Mouse (Mus musculus) CD4-positive naive resting alpha-beta T cell, adult 76 days (primary cell): ENCODE data around the gene Slx1b. TPM values are rescaled to one million over a fixed set of nuclear protein-coding genes. Genes with fewer than 3 reads are reported as not detected.

Experiments
- total RNA-seq: library from RNA; stranded (reverse); gene quantifications from one replicate; pipeline ENCODE4 v1.2.4, GENCODE M21; 2023

Gene Slx1b
- 6.8 TPM for total RNA-seq

GRCm38 (mm10) chr7:126695631-126696207 is at the start of gene Slx1b:
Slx1b (minus strand) TSS chr7:126695784.

GRCm38 (mm10) chr7:126707442-126708174 is 12.0 kb upstream of the Slx1b start, which contains the start of gene Coro1a:
Coro1a (minus strand) TSS chr7:126707787.

GRCm38 (mm10) chr7:126695210-126695611 is 373 bp downstream of the Slx1b start, which contains the start of gene Bola2:
Bola2 (plus strand) TSS chr7:126695401.

GRCm38 (mm10) chr7:126676207-126676606 is 19.4 kb downstream of the Slx1b start, which contains the start of gene Sult1a1:
Sult1a1 (minus strand) TSS chr7:126676432.

GRCm38 (mm10) chr7:126649231-126650051 is 46.1 kb downstream of the Slx1b start, which contains the start of gene Sgf29:
Sgf29 (plus strand) TSS chr7:126649309.

Other genes starting within 250 kb of the Slx1b start
- gene Atp2a1, start 232.7 kb downstream of the Slx1b start, total RNA-seq: 1.1 TPM
- 78.7 TPM for gene Sh2b1, start 220.4 kb downstream of the Slx1b start, total RNA-seq
- gene Tufm, start 208.4 kb downstream of the Slx1b start, total RNA-seq: 39.3 TPM
- 217 TPM for gene Atxn2l, start 192.3 kb downstream of the Slx1b start, total RNA-seq
- gene Eif3c, start 129.4 kb downstream of the Slx1b start, total RNA-seq: 106 TPM
- 4.6 TPM for gene Apobr, start 110.8 kb downstream of the Slx1b start, total RNA-seq
- gene Cln3, start 110.0 kb downstream of the Slx1b start, total RNA-seq: 90.5 TPM
- not detected for gene Il27, start 100.8 kb downstream of the Slx1b start, total RNA-seq
- gene Nupr1, start 64.9 kb downstream of the Slx1b start, total RNA-seq: not detected
- 58.8 TPM for gene Sgf29, start 46.5 kb downstream of the Slx1b start, total RNA-seq
- 0.59 TPM for gene Sult1a1, start 19.4 kb downstream of the Slx1b start, total RNA-seq
- gene Bola2, start 383 bp downstream of the Slx1b start, total RNA-seq: 127 TPM
- gene Coro1a, start 12.0 kb upstream of the Slx1b start, total RNA-seq: 1,152 TPM
- gene Mapk3, start 63.8 kb upstream of the Slx1b start, total RNA-seq: 29.3 TPM
- gene Gdpd3, start 70.5 kb upstream of the Slx1b start, total RNA-seq: 2.6 TPM
- 256 TPM for gene Ypel3, start 81.2 kb upstream of the Slx1b start, total RNA-seq
- gene Tbx6, start 85.7 kb upstream of the Slx1b start, total RNA-seq: 8.0 TPM
- 239 TPM for gene Ppp4c, start 96.7 kb upstream of the Slx1b start, total RNA-seq
- gene Fam57b, start 101.9 kb upstream of the Slx1b start, total RNA-seq: not detected
- gene 4930451I11Rik, start 135.9 kb upstream of the Slx1b start, total RNA-seq: not detected
- gene Doc2a, start 151.6 kb upstream of the Slx1b start, total RNA-seq: not detected
- 24.4 TPM for gene Hirip3, start 166.2 kb upstream of the Slx1b start, total RNA-seq
- gene Ino80e, start 166.6 kb upstream of the Slx1b start, total RNA-seq: 60.5 TPM
- gene Taok2, start 188.9 kb upstream of the Slx1b start, total RNA-seq: 72.3 TPM
- 22.6 TPM for gene Tmem219, start 227.1 kb upstream of the Slx1b start, total RNA-seq
- gene Kctd13, start 233.1 kb upstream of the Slx1b start, total RNA-seq: 37.3 TPM